Mouse (Mus musculus) forebrain, embryonic 13.5 days (tissue): ENCODE data around the gene Grk5. TPM values are rescaled to one million over a fixed set of nuclear protein-coding genes. Genes with fewer than 3 reads are reported as not detected.
A peak's percentile ranks its signal among the peaks of the same experiment; 100 is the strongest.

Experiments used
- ATAC-seq: fragments of 200-750 bp; cut with Nextera tagmentation; 2 replicates; pipeline ENCODE4 v1.8.0; 2017
- H3K27ac ChIP-seq: fragments of 300-500 bp; sonication (generic); 2 replicates; pipeline ENCODE4 v1.5.1; 2015; ENCODE audit warnings: inconsistent platforms, mild to moderate bottlenecking, moderate library complexity
- H3K27me3 ChIP-seq: fragments of 300-500 bp; sonication (generic); 2 replicates; pipeline ENCODE4 v1.6.1; 2015; ENCODE audit warnings: mild to moderate bottlenecking, inconsistent platforms
- H3K36me3 ChIP-seq: fragments of 300-500 bp; sonication (generic); 2 replicates; pipeline ENCODE4 v1.6.1; 2015; ENCODE audit warnings: mild to moderate bottlenecking, inconsistent platforms; ENCODE audit not compliant: poor library complexity, severe bottlenecking
- H3K4me1 ChIP-seq: fragments of 300-500 bp; sonication (generic); 2 replicates; pipeline ENCODE4 v1.6.1; 2015; ENCODE audit warnings: inconsistent platforms
- H3K4me2 ChIP-seq: fragments of 300-500 bp; sonication (generic); 2 replicates; pipeline ENCODE4 v1.6.1; 2015; ENCODE audit warnings: inconsistent platforms, mild to moderate bottlenecking, moderate library complexity
- H3K4me3 ChIP-seq: fragments of 300-500 bp; sonication (generic); 2 replicates; pipeline ENCODE4 v1.5.1; 2015; ENCODE audit warnings: mild to moderate bottlenecking, inconsistent platforms
- H3K9ac ChIP-seq: fragments of 300-500 bp; sonication (generic); 2 replicates; pipeline ENCODE4 v1.6.1; 2015; ENCODE audit warnings: mild to moderate bottlenecking, inconsistent platforms
- H3K9me3 ChIP-seq: fragments of 300-500 bp; sonication (generic); replicated peaks from 2 replicates; pipeline ENCODE4 v1.6.1; 2016; ENCODE audit warnings: inconsistent platforms
- WGBS: fragments of 180-500 bp; shearing (Covaris S2); methylation state at CpG from one replicate; pipeline ENCODE4 v1.1.7; 2015; 5-methylcytosine and 5-hydroxymethylcytosine counted together
- polyA plus RNA-seq: library from polyadenylated mRNA; unstranded; fragments of >200 nt; fragmentation: Nextera tagmentation; extraction: Ambion mirVana; gene quantifications from 2 replicates; pipeline ENCODE4 v1.2.1, GENCODE M21; 2015

Gene Grk5
- polyA plus RNA-seq, 1 experiment from 2014 or later: 1.8 TPM

GRCm38 (mm10) chr19:61051151-61051550, 161.6 kb downstream of the Grk5 start:
- Histone ChIP-seq H3K27me3 (no peaks in the 10 kb centered on the region), H3K9ac (no peak overlapping the region), H3K27ac (no peak overlapping the region), H3K4me2 (no peak overlapping the region), H3K36me3 (0 out of 2 replicates have a peak, but pooled peaks cover 3% of the 10 kb centered on the region), H3K4me3 (no peak overlapping the region), H3K4me1 (no peaks in the 10 kb centered on the region), H3K9me3 (no peaks in the 10 kb centered on the region; the same call in 1 of the 2 replicates)
- no peak for ATAC-seq
- WGBS: 98% methylated on average over 1 of the region's 1 CpGs

- Histone ChIP-seq H3K27ac (no peak overlapping the region), H3K36me3 (0 out of 2 replicates have a peak, but pooled peaks cover 3% of the 10 kb centered on the region), H3K4me2 (no peak overlapping the region), H3K4me1 (no peaks in the 10 kb centered on the region), H3K4me3 (no peak overlapping the region), H3K9me3 (no peaks in the 10 kb centered on the region; the same call in 1 of the 2 replicates), H3K27me3 (no peaks in the 10 kb centered on the region), H3K9ac (no peak overlapping the region)
- ATAC-seq: no peak
Observed at GRCm38 (mm10) chr19:61052008-61052407, 162.5 kb downstream of the Grk5 start.

- no peaks in the 10 kb centered on the region for H3K4me1 ChIP-seq
- H3K27ac ChIP-seq: no peak overlapping the region
- no peak overlapping the region for H3K4me2 ChIP-seq
- H3K4me3 ChIP-seq: no peak overlapping the region
- 0 out of 2 replicates have a peak, but pooled peaks cover 3% of the 10 kb centered on the region for H3K36me3 ChIP-seq
- no peak for ATAC-seq
- no peaks in the 10 kb centered on the region; the same call in 1 of the 2 replicates for H3K9me3 ChIP-seq
- H3K9ac ChIP-seq: no peak overlapping the region
- H3K27me3 ChIP-seq: no peaks in the 10 kb centered on the region
Observed at GRCm38 (mm10) chr19:61052786-61053185, 163.2 kb downstream of the Grk5 start.

GRCm38 (mm10) chr19:61056783-61057410, 167.3 kb downstream of the Grk5 start:
- H3K27me3 ChIP-seq: no peaks in the 10 kb centered on the region
- no peak overlapping the region for H3K4me2 ChIP-seq
- H3K4me1 ChIP-seq: no peaks in the 10 kb centered on the region
- 80% methylated on average over 5 of the region's 5 CpGs for WGBS
- H3K4me3 ChIP-seq: no peak overlapping the region
- H3K36me3 ChIP-seq: 0 out of 2 replicates have a peak, but pooled peaks cover 3% of the 10 kb centered on the region
- H3K9me3 ChIP-seq: no peaks in the 10 kb centered on the region; the same call in 1 of the 2 replicates
- no peak for ATAC-seq
- H3K9ac ChIP-seq: no peak overlapping the region
- H3K27ac ChIP-seq: no peak overlapping the region

- no peak for ATAC-seq
- WGBS: 51% methylated on average over 3 of the region's 3 CpGs
Observed at GRCm38 (mm10) chr19:61057581-61057980, 168.0 kb downstream of the Grk5 start.

GRCm38 (mm10) chr19:61064386-61064785, 174.8 kb downstream of the Grk5 start:
- Histone ChIP-seq H3K4me2 (no peak overlapping the region), H3K9me3 (no peaks in the 10 kb centered on the region), H3K4me1 (no peaks in the 10 kb centered on the region), H3K36me3 (no peaks in the 10 kb centered on the region), H3K9ac (no peak overlapping the region), H3K4me3 (no peak overlapping the region), H3K27ac (no peak overlapping the region), H3K27me3 (no peaks in the 10 kb centered on the region)
- no peak for ATAC-seq
- 83% methylated on average over 3 of the region's 3 CpGs for WGBS

More at GRCm38 (mm10) chr19:61057581-61057980, 168.0 kb downstream of the Grk5 start:
- Histone ChIP-seq H3K4me3 (no peak overlapping the region), H3K4me2 (no peak overlapping the region), H3K9ac (no peak overlapping the region), H3K4me1 (no peaks in the 10 kb centered on the region), H3K9me3 (no peaks in the 10 kb centered on the region; the same call in 1 of the 2 replicates), H3K27ac (no peak overlapping the region), H3K36me3 (0 out of 2 replicates have a peak, but pooled peaks cover 3% of the 10 kb centered on the region), H3K27me3 (no peaks in the 10 kb centered on the region)

GRCm38 (mm10) chr19:61065011-61065410, 175.5 kb downstream of the Grk5 start:
- Histone ChIP-seq H3K9me3 (no peaks in the 10 kb centered on the region), H3K4me1 (no peaks in the 10 kb centered on the region), H3K36me3 (no peaks in the 10 kb centered on the region), H3K4me3 (no peak overlapping the region), H3K27ac (no peak overlapping the region), H3K4me2 (no peak overlapping the region), H3K9ac (no peak overlapping the region), H3K27me3 (no peaks in the 10 kb centered on the region)
- no peak for ATAC-seq
- 88% methylated on average over 1 of the region's 1 CpGs for WGBS

- no peak overlapping the region for H3K27ac ChIP-seq
- no peak overlapping the region for H3K4me3 ChIP-seq
- no peak overlapping the region for H3K9ac ChIP-seq
- no peak for ATAC-seq
- peaks cover 7% of the 10 kb centered on the region; the same call in 1 of the 2 replicates for H3K36me3 ChIP-seq
- H3K27me3 ChIP-seq: no peaks in the 10 kb centered on the region
- 90% methylated on average over 3 of the region's 3 CpGs for WGBS
- no peaks in the 10 kb centered on the region for H3K4me1 ChIP-seq
- H3K4me2 ChIP-seq: no peak overlapping the region
- H3K9me3 ChIP-seq: no peaks in the 10 kb centered on the region
Observed at GRCm38 (mm10) chr19:61078622-61079021, 189.1 kb downstream of the Grk5 start.

GRCm38 (mm10) chr19:61080251-61080749, 190.8 kb downstream of the Grk5 start:
- no peak overlapping the region for H3K4me3 ChIP-seq
- no peak overlapping the region for H3K9ac ChIP-seq
- peaks cover 5% of the 10 kb centered on the region; the same call in 1 of the 2 replicates for H3K36me3 ChIP-seq
- H3K27ac ChIP-seq: no peak overlapping the region
- no peak overlapping the region for H3K4me2 ChIP-seq
- H3K9me3 ChIP-seq: no peaks in the 10 kb centered on the region
- no peaks in the 10 kb centered on the region for H3K4me1 ChIP-seq
- 91% methylated on average over 5 of the region's 5 CpGs for WGBS
- no peaks in the 10 kb centered on the region for H3K27me3 ChIP-seq
- no peak for ATAC-seq

- Histone ChIP-seq H3K4me1 (no peaks in the 10 kb centered on the region), H3K4me3 (no peak overlapping the region), H3K36me3 (0 out of 2 replicates have a peak, but pooled peaks cover 7% of the 10 kb centered on the region), H3K9ac (no peak overlapping the region), H3K27me3 (no peaks in the 10 kb centered on the region), H3K27ac (no peak overlapping the region), H3K9me3 (no peaks in the 10 kb centered on the region), H3K4me2 (no peak overlapping the region)
- no peak for ATAC-seq
- WGBS: 95% methylated on average over 8 of the region's 8 CpGs
Observed at GRCm38 (mm10) chr19:61083006-61083405, 193.5 kb downstream of the Grk5 start.

- Histone ChIP-seq H3K36me3 (peaks cover 12% of the 10 kb centered on the region; the same call in 1 of the 2 replicates), H3K4me1 (no peaks in the 10 kb centered on the region), H3K4me3 (no peak overlapping the region), H3K27ac (no peak overlapping the region), H3K9me3 (no peaks in the 10 kb centered on the region), H3K4me2 (no peak overlapping the region), H3K9ac (no peak overlapping the region), H3K27me3 (no peaks in the 10 kb centered on the region)
- ATAC-seq: peak; percentile 86
- WGBS: 53% methylated on average over 4 of the region's 4 CpGs
Observed at GRCm38 (mm10) chr19:61084149-61084940, 194.8 kb downstream of the Grk5 start.

- 88% methylated on average over 2 of the region's 2 CpGs for WGBS
- no peak for ATAC-seq
- Histone ChIP-seq H3K4me2 (no peak overlapping the region), H3K27ac (no peak overlapping the region), H3K4me3 (no peak overlapping the region), H3K9me3 (no peaks in the 10 kb centered on the region), H3K27me3 (no peaks in the 10 kb centered on the region), H3K9ac (no peak overlapping the region), H3K4me1 (no peaks in the 10 kb centered on the region), H3K36me3 (peaks cover 17% of the 10 kb centered on the region; the same call in 1 of the 2 replicates)
Observed at GRCm38 (mm10) chr19:61085217-61085616, 195.7 kb downstream of the Grk5 start.
